Mouse (Mus musculus): ENCODE results near the gene Xpc. TPM values are rescaled to one million over a fixed set of nuclear protein-coding genes. Genes with fewer than 3 reads are reported as not detected.

Xpc gene
- polyA plus RNA-seq, 1 experiment: 4.2 TPM

DNA sequence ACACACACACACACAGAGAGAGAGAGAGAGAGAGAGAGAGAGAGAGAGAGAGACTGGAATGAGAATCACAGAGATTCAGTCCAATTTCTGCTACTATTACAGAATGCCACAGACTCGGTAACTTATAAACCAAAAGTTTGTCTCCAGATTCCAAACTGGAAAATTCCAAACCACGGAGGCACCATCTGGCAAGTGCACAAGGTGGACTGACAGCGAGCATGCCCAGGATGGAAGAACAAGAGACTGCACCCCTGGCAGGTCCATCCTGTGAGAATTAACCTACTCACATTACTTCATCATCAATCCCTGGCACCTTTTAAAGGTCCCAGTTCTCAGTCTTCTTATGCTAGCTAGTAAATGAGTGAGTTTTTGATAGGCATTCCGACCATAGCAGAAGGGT, 18.6 kb upstream of the Xpc start:
- Histone ChIP-seq H3K4me1 (ENCODE audit: control insufficient read depth, insufficient read depth, insufficient read length, low read length) (peaks cover 39% of the 10 kb centered on the region), H3K36me3 (ENCODE audit: control insufficient read depth, insufficient read depth, low read length) (no peaks in the 10 kb centered on the region), H3K4me3 (ENCODE audit: low read depth, low read length) (no peak overlapping the region), H3K27me3 (ENCODE audit: control insufficient read depth, insufficient read depth, low read length) (no peaks in the 10 kb centered on the region), H3K27ac (ENCODE audit: insufficient read depth, low read depth, low read length) (peak overlapping the region; percentile 9; the same call in 1 of the 2 replicates)
- TF ChIP-seq CTCF (IDR thresholded peaks at IDR 0.05; ENCODE audit: extremely low read depth, insufficient read length, insufficient replicate concordance, low read depth, low read length) (no peak), POLR2A (IDR thresholded peaks at IDR 0.05; ENCODE audit: low read depth, low read length) (no peak)
- 71% methylated on average over 4 of the region's 4 CpGs for WGBS

GRCm38 (mm10) chr6:91533771-91534170, 18.1 kb upstream of the Xpc start:
- Histone ChIP-seq H3K4me1 (ENCODE audit: control insufficient read depth, insufficient read depth, insufficient read length, low read length) (peaks cover 37% of the 10 kb centered on the region), H3K27me3 (ENCODE audit: control insufficient read depth, insufficient read depth, low read length) (no peaks in the 10 kb centered on the region), H3K36me3 (ENCODE audit: control insufficient read depth, insufficient read depth, low read length) (no peaks in the 10 kb centered on the region), H3K27ac (ENCODE audit: insufficient read depth, low read depth, low read length) (peak overlapping the region; percentile 9; the same call in 1 of the 2 replicates), H3K4me3 (ENCODE audit: low read depth, low read length) (no peak overlapping the region)
- WGBS: 30% methylated on average over 2 of the region's 2 CpGs
- TF ChIP-seq CTCF (IDR thresholded peaks at IDR 0.05; ENCODE audit: extremely low read depth, insufficient read length, insufficient replicate concordance, low read depth, low read length) (no peak), POLR2A (IDR thresholded peaks at IDR 0.05; ENCODE audit: low read depth, low read length) (no peak)

GRCm38 (mm10) chr6:91533359-91533758, 17.7 kb upstream of the Xpc start:
- WGBS: 13% methylated on average over 5 of the region's 5 CpGs
- Histone ChIP-seq H3K36me3 (ENCODE audit: control insufficient read depth, insufficient read depth, low read length) (no peaks in the 10 kb centered on the region), H3K27me3 (ENCODE audit: control insufficient read depth, insufficient read depth, low read length) (no peaks in the 10 kb centered on the region), H3K27ac (ENCODE audit: insufficient read depth, low read depth, low read length) (no peak overlapping the region), H3K4me1 (ENCODE audit: control insufficient read depth, insufficient read depth, insufficient read length, low read length) (peaks cover 36% of the 10 kb centered on the region), H3K4me3 (ENCODE audit: low read depth, low read length) (no peak overlapping the region)
- TF ChIP-seq POLR2A (IDR thresholded peaks at IDR 0.05; ENCODE audit: low read depth, low read length): no peak
- no peak for TF ChIP-seq CTCF (IDR thresholded peaks at IDR 0.05; ENCODE audit: extremely low read depth, insufficient read length, insufficient replicate concordance, low read depth, low read length)

DNA sequence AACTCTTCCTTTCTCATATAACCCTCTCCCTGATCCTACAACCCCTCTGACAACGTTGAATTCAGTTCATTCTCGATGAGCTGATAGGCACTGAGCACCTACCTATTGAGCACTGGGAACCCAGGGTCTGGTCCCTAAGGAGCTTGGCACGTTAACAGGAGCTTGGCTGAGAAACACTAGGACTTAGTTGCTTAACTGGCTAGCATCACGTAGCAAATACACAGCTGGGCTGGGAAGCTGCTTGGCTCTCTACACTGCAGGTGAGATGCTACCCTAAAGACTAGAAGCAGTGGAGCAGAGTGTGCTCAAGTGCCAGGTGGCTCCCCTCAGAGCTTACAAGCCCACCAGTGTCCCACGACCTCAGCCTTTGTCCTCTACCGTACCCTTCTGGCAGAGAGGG, 17.0 kb upstream of the Xpc start:
- TF ChIP-seq CTCF (IDR thresholded peaks at IDR 0.05; ENCODE audit: extremely low read depth, insufficient read length, insufficient replicate concordance, low read depth, low read length): no peak
- no peak for TF ChIP-seq POLR2A (IDR thresholded peaks at IDR 0.05; ENCODE audit: low read depth, low read length)
- no peaks in the 10 kb centered on the region for H3K36me3 ChIP-seq (ENCODE audit: control insufficient read depth, insufficient read depth, low read length)
- WGBS: 52% methylated on average over 6 of the region's 6 CpGs
- no peaks in the 10 kb centered on the region for H3K27me3 ChIP-seq (ENCODE audit: control insufficient read depth, insufficient read depth, low read length)
- no peak overlapping the region for H3K4me3 ChIP-seq (ENCODE audit: low read depth, low read length)
- H3K27ac ChIP-seq (ENCODE audit: insufficient read depth, low read depth, low read length): peak overlapping the region; percentile 44
- H3K4me1 ChIP-seq (ENCODE audit: control insufficient read depth, insufficient read depth, insufficient read length, low read length): peaks cover 35% of the 10 kb centered on the region

DNA sequence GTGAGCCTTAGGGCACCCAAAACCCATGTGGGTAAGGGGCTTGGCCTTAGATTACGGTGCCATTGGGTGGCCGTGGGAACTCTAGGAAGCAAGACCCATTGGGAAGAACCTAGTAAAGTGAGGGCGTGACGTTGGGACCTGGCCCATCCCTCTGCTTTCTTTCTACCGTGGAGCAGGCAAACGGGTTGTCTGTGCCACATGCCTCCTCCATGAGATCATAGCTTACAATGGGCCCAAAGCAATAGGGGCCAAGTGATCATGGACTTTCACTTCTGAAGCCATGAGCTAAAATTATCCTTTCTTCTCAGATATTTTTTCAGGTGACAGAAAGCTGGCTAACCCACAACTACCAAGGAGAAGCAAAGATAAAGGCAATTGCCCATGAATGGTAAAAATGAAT, 15.6 kb upstream of the Xpc start:
- no peaks in the 10 kb centered on the region for H3K36me3 ChIP-seq (ENCODE audit: control insufficient read depth, insufficient read depth, low read length)
- no peak overlapping the region for H3K4me3 ChIP-seq (ENCODE audit: low read depth, low read length)
- 53% methylated on average over 6 of the region's 6 CpGs for WGBS
- no peak for TF ChIP-seq POLR2A (IDR thresholded peaks at IDR 0.05; ENCODE audit: low read depth, low read length)
- no peak for TF ChIP-seq CTCF (IDR thresholded peaks at IDR 0.05; ENCODE audit: extremely low read depth, insufficient read length, insufficient replicate concordance, low read depth, low read length)
- H3K4me1 ChIP-seq (ENCODE audit: control insufficient read depth, insufficient read depth, insufficient read length, low read length): peaks cover 34% of the 10 kb centered on the region
- H3K27me3 ChIP-seq (ENCODE audit: control insufficient read depth, insufficient read depth, low read length): no peaks in the 10 kb centered on the region
- H3K27ac ChIP-seq (ENCODE audit: insufficient read depth, low read depth, low read length): no peak overlapping the region; the same call in 1 of the 2 replicates

- no peaks in the 10 kb centered on the region for H3K36me3 ChIP-seq (ENCODE audit: control insufficient read depth, insufficient read depth, low read length)
- 96% methylated on average over 8 of the region's 8 CpGs for WGBS
- no peaks in the 10 kb centered on the region for H3K27me3 ChIP-seq (ENCODE audit: control insufficient read depth, insufficient read depth, low read length)
- no peak overlapping the region for H3K4me3 ChIP-seq (ENCODE audit: low read depth, low read length)
- no peak overlapping the region for H3K27ac ChIP-seq (ENCODE audit: insufficient read depth, low read depth, low read length)
- TF ChIP-seq CTCF (IDR thresholded peaks at IDR 0.05; ENCODE audit: extremely low read depth, insufficient read length, insufficient replicate concordance, low read depth, low read length) (no peak), POLR2A (IDR thresholded peaks at IDR 0.05; ENCODE audit: low read depth, low read length) (no peak)
- H3K4me1 ChIP-seq (ENCODE audit: control insufficient read depth, insufficient read depth, insufficient read length, low read length): peaks cover 34% of the 10 kb centered on the region
Observed at GRCm38 (mm10) chr6:91530673-91531072, 15.0 kb upstream of the Xpc start.

DNA sequence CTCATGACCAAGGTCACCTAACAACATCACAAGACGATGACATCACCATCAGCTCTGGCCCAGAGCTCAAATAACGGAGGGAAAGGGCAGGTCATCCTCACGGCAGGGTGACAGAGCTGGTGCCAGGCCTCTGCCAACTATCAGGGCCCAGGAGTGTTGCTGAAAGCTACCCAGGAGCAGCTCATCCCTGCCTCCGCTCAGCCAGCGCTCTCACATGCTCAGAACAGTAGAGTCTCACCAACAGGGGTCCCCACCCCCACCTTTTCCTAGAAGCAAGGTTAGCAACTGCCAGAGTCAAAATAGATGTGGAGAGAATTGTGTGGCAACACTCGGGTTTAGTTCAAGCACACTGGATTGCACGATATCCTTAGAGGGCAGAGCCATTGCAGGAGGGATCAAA, 12.6 kb upstream of the Xpc start:
- Histone ChIP-seq H3K27me3 (ENCODE audit: control insufficient read depth, insufficient read depth, low read length) (no peaks in the 10 kb centered on the region), H3K27ac (ENCODE audit: insufficient read depth, low read depth, low read length) (no peak overlapping the region), H3K36me3 (ENCODE audit: control insufficient read depth, insufficient read depth, low read length) (0 out of 2 replicates have a peak, but pooled peaks cover 3% of the 10 kb centered on the region), H3K4me1 (ENCODE audit: control insufficient read depth, insufficient read depth, insufficient read length, low read length) (peaks cover 16% of the 10 kb centered on the region), H3K4me3 (ENCODE audit: low read depth, low read length) (no peak overlapping the region)
- WGBS: 86% methylated on average over 7 of the region's 7 CpGs
- TF ChIP-seq CTCF (IDR thresholded peaks at IDR 0.05; ENCODE audit: extremely low read depth, insufficient read length, insufficient replicate concordance, low read depth, low read length): no peak
- no peak for TF ChIP-seq POLR2A (IDR thresholded peaks at IDR 0.05; ENCODE audit: low read depth, low read length)

Measured in small intestine, adult 2 months (tissue).